Mouse (Mus musculus) heart, adult 2 months (tissue): ENCODE measurements at regions not wholly inside any gene's neighbourhood (a gene's known extent, or its start where the extent isn't known, plus 50 kb on each side); places are given as distances from the start of the nearest gene placed in this dataset.

Source experiments
- CTCF ChIP-seq: fragments of 200-600 bp; IDR thresholded peaks from 2 replicates; pipeline ENCODE4 v1.8.1; 2022; ENCODE audit warnings: antibody characterized with exemption, mild to moderate bottlenecking, moderate library complexity
- POLR2A ChIP-seq: fragments of 200-500 bp; IDR thresholded peaks from 2 replicates; pipeline ENCODE4 v1.6.1; 2011; ENCODE audit warnings: mild to moderate bottlenecking, low read depth, low read length, control low read depth; ENCODE audit not compliant: insufficient read depth

DNA sequence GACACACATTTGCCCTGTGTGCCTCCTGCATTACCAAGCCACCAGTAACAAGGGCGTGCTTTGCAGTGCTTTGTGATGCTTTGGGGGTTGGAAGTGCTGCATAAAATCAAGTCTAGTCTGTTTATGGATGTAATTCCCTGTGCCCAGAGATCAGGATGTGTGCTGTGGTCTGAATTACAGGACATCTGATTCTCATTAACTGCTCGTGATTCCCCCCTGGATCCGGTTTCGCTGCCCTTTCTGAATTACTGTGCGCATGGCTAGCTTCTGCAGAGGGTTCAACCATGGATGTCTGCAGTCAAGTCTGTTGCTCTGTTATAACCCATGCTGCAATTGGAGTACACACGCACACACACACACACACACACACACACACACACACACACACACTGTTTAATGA, 52.5 kb upstream of the Magi1 start:
- no peak for TF ChIP-seq POLR2A
- no peak for TF ChIP-seq CTCF
